Mouse (Mus musculus) kidney, adult 9 months (tissue): ENCODE data around the gene 2410004B18Rik.

Experiments
- DNase-seq: peaks from one replicate; pipeline ENCODE4 v3.0.0; 2022

2410004B18Rik gene

DNA sequence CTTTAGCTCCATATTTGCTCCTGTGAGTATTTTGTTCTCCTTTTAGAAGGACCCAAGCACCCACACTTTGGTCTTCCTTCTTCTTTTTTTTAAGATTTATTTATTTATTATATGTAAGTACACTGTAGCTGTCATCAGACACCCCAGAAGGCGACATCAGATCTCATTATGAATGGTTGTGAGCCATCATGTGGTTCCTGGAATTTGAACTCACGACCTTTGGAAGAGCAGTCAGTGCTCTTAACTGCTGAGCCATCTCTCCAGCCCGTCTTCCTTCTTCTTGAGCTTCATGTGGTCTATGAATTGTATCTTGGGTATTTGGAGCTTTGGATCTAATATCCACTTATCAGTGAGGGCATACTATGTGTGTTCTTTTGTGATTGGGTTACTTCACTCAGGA is 27.8 kb downstream of the 2410004B18Rik start:
- DNase-seq = peak; percentile 57

GRCm38 (mm10) chr3:145966806-145967205 is 29.0 kb downstream of the 2410004B18Rik start:
- no peak for DNase-seq

- peak; percentile 84 for DNase-seq
Measured at GRCm38 (mm10) chr3:145969031-145969501, 31.3 kb downstream of the 2410004B18Rik start.

GRCm38 (mm10) chr3:145971501-145971900 is 33.7 kb downstream of the 2410004B18Rik start:
- DNase-seq = no peak

- DNase-seq = no peak
Measured at GRCm38 (mm10) chr3:145974986-145975385, 37.2 kb downstream of the 2410004B18Rik start.

DNA sequence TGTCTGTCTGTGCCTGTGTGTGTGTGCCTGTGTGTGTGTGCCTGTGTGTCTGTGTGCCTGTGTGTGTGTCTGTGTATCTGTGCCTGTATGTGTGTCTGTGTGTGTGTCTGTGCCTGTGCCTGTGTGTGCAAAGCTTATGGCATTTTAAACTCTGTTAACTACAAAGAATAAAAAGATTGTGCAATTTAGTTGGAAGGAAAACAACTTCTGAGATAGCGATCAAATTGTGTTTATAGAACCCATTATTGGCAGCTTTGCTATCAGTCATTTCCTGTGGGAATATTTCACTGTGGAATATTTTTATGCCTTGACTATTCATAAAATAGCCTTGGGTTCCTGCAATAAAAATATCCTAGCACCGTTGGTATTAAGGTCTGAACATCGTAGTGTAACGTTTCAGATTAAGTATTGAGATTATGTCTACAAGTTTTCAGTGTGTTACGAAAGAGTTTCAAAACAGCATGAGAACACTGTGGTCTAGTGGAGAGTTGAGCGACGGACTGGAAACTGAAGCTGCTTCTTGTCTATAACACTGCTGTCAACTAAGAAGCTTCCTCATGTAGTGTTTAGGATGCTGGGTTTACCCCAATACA is 47.6 kb downstream of the 2410004B18Rik start:
- DNase-seq = no peak

- DNase-seq = no peak
Measured at GRCm38 (mm10) chr3:145986317-145987001, 48.6 kb downstream of the 2410004B18Rik start.

GRCm38 (mm10) chr3:145987268-145987969 is 49.6 kb downstream of the 2410004B18Rik start, which contains the start of gene Syde2:
Gene Syde2 (plus strand): TSS chr3:145987870.
- DNase-seq = peak; percentile 95

DNA sequence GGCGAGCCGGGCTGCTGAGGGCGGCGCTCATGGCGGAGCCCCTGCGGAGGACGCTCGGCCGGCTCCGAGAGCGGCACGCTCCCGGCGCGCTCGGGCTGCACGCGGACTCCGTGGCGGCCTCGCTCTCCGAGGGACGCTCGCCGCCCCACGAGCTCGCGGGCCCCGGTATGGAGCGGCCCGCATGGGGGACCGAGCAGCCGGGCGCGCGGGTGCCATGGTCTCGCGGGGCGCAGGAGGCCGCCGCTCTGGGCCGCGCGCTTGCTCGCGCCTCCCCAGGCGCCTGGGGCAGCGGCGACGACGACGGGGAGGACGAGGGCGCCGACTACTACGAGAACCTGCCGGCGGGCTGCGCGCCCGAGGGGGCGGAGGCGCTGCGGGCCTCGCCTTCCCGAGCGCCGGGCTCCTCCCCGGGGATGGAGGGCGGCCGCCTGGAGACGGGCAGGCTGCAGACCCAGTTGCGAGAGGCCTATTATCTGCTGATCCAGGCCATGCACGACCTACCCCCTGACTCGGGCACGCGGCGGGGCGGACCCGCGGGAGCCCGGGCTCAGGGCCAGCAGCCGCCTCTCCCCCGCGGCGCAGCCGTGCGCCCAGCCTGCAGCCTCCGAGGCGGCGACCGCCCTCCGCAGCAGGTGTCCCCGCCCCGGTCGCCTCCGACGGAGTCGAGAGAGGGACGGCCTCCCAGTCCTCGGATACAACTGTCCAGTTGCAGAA is 50.3 kb downstream of the 2410004B18Rik start:
- peak; percentile 96 for DNase-seq

DNA sequence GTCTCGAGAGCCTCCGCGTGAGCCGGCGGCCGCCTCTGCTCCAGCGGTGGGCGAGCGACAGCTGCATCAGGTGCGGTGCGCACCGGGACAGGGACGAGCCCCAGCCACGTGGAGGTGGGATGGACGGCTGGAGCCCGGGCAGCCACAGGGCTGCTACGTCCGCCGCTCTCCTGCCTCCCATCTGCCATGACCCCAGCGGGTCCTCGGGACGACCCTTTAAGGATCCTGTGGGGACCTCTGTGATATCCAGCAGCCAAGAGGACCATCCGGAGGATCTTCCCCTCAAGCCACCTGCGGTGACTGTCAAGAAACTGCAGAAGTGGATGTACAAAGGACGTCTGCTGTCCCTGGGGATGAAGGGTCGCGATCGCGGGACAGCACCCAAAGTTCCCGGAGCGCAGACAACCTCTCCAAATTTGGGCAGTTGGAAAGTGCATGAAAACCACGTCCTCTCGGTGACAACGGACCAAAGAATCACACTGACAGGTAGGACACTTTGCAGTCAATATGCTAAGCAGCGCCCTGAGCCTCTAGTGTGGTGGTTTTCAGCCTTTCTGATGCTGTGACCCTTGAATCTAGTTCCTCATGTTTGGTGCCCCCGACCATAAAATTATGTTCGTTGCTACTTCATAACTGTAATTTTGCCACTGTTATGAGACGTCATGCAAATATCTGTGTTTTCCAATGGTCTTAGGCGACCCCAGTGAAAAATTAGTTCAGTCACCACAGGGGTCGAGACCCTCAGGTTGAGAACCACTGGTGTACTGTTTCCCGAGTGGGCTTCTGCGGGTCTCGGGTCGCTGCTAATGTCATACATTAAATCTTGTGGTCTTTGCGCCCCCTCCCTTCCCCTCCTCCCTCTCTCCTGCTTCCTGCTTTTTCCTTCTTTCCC is 51.1 kb downstream of the 2410004B18Rik start:
- no peak for DNase-seq

GRCm38 (mm10) chr3:145989576-145990081 is 51.8 kb downstream of the 2410004B18Rik start:
- no peak for DNase-seq

DNA sequence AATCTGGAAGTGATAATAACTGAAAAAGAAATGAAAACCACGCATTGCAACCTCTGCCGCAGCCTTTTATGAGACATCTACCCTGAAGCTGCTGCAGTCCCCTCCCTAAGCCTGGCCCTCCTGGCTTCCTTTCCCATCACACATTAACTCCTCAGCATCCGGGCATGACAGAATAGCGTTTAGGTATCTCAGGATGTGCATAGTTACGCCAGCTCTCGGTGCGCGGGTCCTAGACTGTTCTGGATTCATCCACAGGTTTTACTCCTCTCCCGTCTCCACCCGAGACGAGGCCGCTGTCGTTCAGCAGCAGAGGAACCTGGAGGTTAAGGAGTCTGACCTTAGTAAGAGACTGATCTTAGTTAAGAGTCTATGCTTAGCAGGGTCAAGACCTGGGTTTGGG is 53.3 kb downstream of the 2410004B18Rik start:
- peak; percentile 69 for DNase-seq

DNA sequence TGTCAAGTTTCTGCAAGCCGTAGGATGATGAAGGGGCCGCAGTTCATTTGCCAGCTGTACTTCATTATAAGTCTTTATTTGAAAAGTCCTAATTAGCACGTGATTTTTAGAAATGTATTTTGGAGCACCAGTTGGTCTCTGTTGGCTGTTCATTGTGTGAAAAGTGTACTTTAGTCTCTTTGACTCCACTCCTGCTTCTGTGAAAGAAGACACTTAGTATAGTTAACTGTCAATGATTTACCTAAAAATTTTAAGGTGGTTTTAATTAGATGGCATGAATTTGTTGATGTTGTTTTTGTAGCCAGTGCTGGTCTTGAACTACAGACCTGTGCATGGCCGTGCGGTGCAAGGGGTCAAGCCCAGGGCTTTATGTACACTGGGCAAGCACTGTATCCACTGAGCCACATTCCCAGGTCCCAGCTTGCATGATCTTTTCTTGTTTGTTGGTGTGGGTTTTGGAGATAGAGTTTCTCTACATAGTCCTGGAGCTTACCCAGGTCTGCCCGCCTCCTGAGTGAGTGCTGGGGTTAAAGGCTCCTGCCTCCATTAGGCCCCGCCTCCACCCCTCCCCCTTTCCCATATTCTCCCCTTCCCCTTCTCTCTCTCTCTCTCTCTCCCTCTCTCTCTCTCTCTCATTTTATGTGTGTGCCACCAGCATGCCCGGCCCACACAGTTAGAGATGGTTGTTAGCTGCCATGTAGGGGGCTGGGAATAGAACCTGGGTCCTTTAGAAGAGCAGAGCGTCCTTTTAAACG is 54.3 kb downstream of the 2410004B18Rik start:
- DNase-seq = peak; percentile 71

- DNase-seq = peak; percentile 97
Measured at GRCm38 (mm10) chr3:145992796-145993195, 55.0 kb downstream of the 2410004B18Rik start.

DNA sequence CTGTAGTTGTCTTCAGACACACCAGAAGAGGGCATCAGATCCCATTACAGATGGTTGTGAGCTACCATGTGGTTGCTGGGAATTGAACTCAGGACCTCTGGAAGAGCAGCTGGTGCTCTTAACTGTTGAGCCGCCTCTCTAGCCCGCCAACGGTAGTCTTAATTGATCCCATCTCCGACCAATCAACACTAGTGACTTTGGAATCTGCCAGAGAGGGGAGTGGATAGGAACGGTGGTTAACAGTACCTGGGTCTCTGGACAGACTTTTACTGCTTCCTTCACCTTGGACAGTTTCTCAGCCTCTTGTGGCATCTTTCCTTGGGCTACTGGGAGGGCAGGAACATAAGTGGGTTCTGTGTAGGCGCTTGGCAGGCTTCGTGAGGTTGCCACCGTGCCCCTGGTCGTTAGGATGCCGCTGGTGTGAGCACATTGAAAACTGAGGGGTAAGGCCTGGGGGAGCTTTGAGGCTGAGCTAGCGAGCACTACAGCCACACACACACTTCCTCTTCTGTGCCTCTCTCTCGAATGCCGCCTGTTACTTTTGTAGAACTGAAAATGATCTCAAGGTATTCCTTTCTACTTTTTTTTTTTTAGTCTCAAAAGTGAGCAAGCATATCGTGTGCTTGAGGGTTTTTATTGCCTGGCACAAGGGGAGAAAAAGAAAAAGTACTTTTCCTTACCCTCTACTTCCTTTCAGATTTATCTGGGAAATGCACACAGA is 55.8 kb downstream of the 2410004B18Rik start:
- no peak for DNase-seq
